Mouse (Mus musculus): ENCODE results near the gene Saa1.

The Saa1 gene

GRCm38 (mm10) chr7:46718591-46719270, 24.0 kb downstream of the Saa1 start:
- DNase-seq (ENCODE audit: low read depth, low spot score): peak; percentile 26

GRCm38 (mm10) chr7:46716897-46717296, 25.9 kb downstream of the Saa1 start:
- no peak for DNase-seq (ENCODE audit: low read depth, low spot score)

GRCm38 (mm10) chr7:46715600-46715999, 27.2 kb downstream of the Saa1 start, which contains the start of gene Saa3:
Saa3 (minus strand) TSS chr7:46715700.
- DNase-seq (ENCODE audit: low read depth, low spot score): no peak

GRCm38 (mm10) chr7:46714518-46714917, 28.3 kb downstream of the Saa1 start:
- DNase-seq (ENCODE audit: low read depth, low spot score): no peak

GRCm38 (mm10) chr7:46712250-46712649, 30.5 kb downstream of the Saa1 start:
- DNase-seq (ENCODE audit: low read depth, low spot score): no peak

GRCm38 (mm10) chr7:46710390-46710844, 32.4 kb downstream of the Saa1 start, which contains the start of gene Saal1:
Saal1 (minus strand) TSS chr7:46710680.
- DNase-seq (ENCODE audit: low read depth, low spot score): peak; percentile 65

GRCm38 (mm10) chr7:46700521-46701025, 42.2 kb downstream of the Saa1 start:
- no peak for DNase-seq (ENCODE audit: low read depth, low spot score)

GRCm38 (mm10) chr7:46696754-46697153, 46.0 kb downstream of the Saa1 start:
- no peak for DNase-seq (ENCODE audit: low read depth, low spot score)
